Mouse (Mus musculus) frontal cortex, postnatal 14 days (tissue): Measurements from ENCODE around the gene Slc6a16.

Source experiments
- DNase-seq, 2 experiments: peaks; one replicate each; pipeline ENCODE4 v3.0.0; 2022; ENCODE audit warnings: low spot score in 2 of 2

The Slc6a16 gene

DNA sequence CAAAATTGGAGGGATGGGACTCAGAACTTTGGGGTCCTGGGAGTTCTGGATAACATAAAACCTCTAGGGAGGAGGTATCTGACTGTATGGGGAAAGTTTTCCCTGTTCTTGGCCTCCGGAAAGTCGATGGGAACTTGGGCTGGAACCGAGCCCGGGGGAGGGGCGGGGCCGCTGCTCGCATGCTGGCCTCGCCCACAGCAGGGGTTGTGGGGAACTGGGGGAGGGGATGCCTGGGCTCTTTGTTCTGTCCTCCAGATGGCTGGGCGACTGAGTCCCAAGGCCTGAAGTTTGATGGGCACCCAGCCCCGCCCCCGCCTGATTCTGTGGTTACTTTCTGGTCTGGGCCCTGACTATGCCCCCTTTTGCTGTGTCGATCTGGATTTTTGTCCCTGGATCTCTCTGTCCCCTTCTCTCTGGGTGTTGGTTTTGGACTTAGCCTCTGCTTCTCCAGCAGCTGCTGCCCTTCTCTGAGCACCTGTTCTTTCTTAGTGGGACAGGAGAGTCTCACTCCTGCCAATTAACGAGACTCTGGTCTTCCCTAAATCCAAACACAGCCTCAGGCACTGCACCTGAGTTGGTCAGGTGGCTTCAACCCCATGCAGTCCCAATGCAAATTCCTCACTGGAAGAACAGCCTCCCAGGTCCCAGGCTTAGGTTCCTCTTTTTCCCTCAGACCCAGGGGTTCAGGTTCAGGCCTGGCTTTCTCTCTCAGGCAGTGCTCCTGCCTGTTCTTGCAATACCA, 24.3 kb upstream of the Slc6a16 start:
- no peak for DNase-seq

DNA sequence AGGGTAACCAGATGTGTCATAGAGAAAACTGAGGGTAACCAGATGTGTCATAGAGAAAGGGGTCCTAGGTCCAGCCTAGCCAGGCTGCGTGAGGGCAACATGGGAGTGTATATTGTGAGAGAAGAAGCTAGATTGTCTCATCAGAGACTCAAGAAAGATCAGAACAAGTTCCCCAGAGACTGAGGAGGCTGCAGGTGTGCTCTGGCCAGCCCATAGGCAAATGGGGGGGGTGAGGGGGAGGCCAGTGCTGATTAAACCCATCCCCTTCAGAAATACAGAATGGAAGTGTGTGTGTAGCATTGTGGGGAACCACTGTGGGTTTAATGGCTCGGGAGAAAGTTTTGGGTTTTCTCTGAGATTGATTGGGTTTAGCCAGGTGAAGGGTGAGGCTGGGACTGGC, 19.2 kb upstream of the Slc6a16 start:
- no peak for DNase-seq

- DNase-seq: no peak
These were observed 16.1 kb upstream of the Slc6a16 start for GRCm38 (mm10) chr7:45224826-45225225.

GRCm38 (mm10) chr7:45226421-45226820, 14.5 kb upstream of the Slc6a16 start:
- no peak for DNase-seq

DNA sequence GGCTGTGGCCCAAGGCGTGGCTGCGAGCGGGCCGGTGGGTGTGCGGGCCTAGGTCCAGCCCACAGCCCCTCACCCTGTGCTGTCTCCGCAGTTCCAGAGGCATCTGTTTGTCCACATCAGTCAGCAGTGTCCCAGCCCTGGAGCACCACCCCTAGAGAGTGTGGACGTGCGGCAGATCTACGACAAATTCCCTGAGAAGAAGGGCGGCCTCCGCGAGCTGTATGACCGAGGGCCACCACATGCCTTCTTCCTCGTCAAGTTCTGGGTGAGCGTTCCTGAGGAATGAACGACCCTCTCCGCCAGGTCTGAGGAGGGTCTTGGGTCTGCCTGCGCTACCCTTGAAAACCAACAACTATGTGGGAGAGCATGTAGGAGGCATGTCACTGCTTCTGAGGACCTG, 12.3 kb upstream of the Slc6a16 start:
- no peak for DNase-seq

DNA sequence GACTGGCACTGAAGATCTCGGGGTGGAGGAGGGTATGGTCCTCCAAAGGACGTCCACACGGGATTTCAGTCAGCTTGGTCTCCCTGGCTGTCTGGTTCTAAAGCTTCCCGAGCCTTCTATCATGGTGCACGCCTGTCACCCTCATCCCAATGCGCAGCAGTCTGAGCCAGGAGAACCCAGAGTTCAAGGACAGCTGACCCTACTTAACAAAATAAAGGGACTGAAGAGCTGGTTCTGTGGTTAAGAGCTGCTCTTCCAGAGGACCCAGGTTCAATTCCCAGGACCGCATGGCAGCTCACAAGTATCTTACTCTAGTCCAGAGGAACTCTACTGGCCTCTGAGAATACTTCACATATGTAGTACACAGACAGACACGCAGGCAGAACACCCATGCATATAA, 11.8 kb upstream of the Slc6a16 start:
- no peak for DNase-seq

DNA sequence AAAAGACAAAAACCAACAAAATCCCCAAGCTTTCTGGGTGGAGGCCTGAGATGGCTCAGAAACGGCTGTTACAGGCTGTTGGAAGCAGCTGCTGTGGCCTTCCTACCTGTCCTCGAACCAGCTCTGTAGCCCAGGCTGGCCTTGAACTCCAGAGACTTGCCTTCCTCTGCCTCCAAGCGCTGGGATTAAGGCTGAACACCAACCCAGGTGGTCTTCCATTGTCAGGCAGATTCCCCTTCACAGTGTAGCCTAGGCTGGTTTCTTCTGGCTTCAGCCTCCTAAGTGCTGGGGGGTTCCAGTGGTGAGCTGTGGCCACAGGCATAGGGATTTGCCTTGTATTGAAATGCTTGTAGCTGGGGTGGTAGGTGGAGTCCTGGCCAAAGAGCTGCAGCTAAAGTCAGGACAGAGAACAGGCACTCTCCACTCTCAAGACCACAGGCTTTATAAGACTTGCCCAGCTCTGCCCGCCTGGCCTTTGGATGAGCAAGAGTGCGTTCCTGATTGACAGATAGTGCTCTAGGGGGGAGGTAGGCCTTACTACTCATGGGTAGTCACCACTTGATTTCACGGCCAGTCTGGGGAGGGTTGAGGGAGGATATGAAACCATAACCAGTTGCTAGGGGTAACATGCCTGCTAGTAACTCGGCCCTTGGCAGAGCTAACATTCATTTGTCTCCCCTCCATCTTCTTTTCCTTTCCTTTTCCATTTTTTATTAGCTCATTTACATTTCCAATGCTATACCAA, 11.3 kb upstream of the Slc6a16 start:
- DNase-seq: no peak

GRCm38 (mm10) chr7:45231192-45231591, 9.7 kb upstream of the Slc6a16 start:
- DNase-seq: no peak

GRCm38 (mm10) chr7:45231941-45232340, 8.9 kb upstream of the Slc6a16 start:
- no peak for DNase-seq

- DNase-seq: peak in 1 of 2 experiments; percentile 23
These were observed 8.0 kb upstream of the Slc6a16 start for GRCm38 (mm10) chr7:45232716-45233465.

DNA sequence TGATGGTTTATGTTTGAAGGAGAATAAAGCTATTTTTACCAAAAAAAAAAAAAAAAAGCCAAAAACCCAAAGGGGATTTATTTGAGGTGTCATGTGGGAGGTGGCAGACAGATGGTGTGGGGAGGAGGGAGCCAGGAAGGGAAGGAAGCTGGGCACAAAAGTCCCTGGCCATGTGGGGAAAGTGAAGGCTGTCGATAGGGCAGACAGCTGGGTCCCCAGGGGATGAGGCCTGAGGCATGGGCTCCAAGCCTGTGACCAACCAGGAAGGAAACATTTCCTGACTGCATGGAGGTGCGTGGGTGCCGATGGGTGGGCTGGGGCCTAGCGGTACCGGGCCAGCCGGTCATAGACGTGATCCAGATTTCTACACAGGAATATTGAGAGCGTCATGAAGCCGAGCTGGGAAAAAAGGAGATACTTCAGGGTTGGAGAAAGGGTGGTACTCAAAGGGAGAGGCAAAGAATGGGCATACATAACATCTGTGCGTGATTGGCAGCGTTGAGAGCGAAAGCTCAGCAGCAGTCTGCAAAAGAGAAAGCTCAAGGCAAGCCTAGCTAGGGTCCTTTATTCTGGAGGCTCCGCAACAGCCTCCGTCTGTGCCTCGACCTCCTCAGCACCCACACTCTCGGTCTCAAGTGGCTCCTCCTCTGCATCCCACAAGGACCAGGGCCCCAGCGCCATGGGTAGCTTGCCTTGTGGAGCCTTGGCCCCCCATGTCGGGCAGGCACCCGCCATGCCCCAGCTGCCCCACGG, 7.1 kb upstream of the Slc6a16 start:
- peak; percentile 62 to 74 for DNase-seq

- no peak for DNase-seq
These were observed 6.5 kb upstream of the Slc6a16 start for GRCm38 (mm10) chr7:45234333-45234841.

DNA sequence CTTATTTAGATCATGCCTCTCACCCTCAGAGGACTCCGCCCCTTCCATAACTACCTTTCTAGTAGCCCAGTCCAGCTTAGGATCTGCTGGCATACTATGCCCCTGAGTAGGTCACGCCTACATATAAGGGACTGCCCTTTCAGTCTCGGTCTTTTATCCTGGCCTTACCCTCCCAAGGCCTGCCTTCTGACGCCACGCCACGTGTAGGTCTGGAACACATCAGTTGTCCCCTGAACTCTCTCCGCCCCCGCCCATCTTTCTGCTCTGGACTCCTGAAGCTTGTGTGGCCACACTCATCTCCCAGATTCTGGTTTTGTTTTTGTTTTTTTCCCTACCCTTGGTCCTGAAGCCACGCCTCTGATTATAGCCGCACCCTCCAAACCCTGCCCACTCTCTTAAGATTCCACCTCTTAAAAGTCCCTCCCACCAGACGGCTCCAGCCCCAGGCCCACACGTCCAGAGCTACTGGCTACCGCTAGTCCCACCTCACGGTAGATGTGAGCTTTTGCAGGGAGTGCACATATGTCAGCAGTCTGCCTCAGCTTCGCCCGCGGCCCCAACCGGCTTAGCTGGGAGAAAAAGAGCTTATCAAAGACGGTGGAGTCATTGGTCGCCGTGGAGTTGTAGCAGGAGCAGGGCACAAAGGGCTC, 5.8 kb upstream of the Slc6a16 start:
- peak in 1 of 2 experiments; percentile 19 for DNase-seq

- DNase-seq: no peak
These were observed 5.2 kb upstream of the Slc6a16 start for GRCm38 (mm10) chr7:45235656-45236180.

DNA sequence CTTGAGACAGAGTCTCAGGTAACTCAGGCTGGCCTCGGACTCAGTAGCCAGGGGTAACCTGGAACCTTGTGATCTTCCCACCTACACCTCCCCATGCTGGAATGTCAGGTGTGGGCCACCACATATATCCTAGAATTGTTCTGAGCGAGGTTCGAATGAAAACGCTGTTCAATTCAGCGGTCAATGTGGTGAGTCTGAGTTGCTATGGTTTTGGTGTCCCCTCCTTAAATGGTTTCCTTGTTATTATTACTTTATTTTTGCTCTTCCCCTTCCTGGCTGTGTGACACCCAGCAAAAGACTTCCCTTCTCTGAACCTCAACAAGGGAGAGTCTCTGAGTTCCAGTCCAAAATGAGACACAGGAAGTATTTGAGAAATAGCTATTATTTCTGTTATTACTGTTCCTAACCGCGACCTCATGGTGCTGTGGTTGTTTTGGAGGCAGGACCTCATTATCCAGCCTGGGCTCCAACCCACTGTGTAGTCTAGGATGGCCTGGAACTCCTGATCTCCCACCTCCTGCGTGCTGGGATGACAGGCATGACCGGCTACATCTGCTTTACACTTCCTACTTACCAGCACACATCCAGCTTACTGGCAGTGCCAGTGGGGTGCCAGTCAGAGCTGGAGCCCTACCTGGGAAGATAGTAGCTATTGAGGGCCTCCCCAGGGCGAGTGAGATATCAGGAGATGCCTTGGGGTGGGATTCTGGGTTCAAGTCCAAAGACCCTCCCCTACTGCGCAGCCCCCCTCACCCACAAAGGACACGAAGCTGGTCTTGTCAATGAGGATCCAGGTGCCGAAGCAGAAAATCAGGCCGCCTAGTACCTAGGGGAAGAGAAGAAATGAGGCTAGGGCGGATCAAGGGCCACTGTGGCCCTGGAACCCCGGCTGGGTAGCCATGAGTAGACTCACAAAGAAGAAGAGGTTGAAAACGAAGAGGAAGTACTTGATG, 2.9 kb upstream of the Slc6a16 start:
- no peak for DNase-seq

GRCm38 (mm10) chr7:45238723-45239496, 2.0 kb upstream of the Slc6a16 start, which contains the start of gene Cd37:
Cd37 (minus strand) TSS chr7:45239115.
- DNase-seq: no peak

DNA sequence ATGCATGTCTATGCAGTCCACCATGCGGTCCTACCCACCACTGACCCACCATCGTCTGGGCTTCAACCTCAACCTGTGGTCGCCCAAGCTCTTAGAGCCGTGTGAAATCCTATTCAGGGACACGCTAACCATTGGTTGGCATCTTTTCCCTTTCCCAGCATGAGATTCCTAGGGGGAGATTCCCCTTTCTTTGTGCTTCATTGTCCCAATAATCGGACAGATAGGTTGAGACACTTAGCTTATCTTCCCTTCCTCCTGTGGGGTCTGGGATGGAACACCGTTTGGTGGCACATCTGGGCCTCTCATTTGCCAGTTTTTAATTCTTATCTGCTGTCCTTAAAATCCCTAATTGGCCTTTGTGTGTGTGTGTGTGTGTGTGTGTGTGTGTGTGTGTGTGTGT, 776 bp upstream of the Slc6a16 start:
- no peak for DNase-seq

DNA sequence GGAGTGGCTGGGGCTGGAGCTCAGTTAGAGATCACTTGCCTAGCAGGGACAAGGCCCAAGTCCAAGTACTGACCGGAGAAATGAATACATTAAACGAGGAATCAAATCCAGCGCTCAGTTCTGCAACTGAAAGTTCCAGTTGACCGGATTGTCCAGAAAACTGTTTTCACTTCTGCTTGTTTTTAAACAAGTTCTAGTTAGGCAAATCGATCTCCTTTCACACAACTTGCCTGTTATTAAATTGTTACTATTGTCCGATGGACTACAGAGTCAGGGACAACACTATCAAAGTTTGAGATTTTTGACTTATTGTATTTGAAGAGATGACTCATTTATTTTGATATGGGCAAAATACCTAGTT, 484 bp downstream of the Slc6a16 start:
- no peak for DNase-seq

DNA sequence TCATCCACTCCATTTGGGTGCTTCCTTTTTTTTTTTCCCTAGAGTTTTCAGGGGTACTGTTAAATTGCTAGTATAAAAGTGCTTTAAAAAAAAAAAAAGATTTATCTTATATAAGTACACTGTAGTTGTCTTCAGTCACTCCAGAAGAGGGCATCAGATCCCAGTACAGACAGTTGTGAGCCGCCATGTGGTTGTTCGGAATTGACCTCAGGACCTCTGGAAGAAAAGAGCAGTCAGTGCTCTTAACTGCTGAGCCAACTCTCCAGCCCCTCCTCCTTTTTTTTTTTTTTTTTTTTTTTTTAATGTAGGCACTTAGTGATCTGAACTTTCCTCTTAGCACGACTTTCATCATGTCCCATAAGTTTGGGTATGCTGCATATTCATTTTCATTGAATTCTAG, 6.8 kb downstream of the Slc6a16 start:
- DNase-seq: no peak
